Mouse (Mus musculus) urinary bladder, adult 2 months (tissue): ENCODE results near the gene Spo11. TPM values are rescaled to one million over a fixed set of nuclear protein-coding genes. Genes with fewer than 3 reads are reported as not detected.

Experiments
- DNase-seq: peaks from one replicate; pipeline ENCODE4 v3.0.0; 2022; ENCODE audit warnings: low spot score
- polyA plus RNA-seq: library from polyadenylated mRNA; depleted of rRNA; stranded (reverse); fragments of >200 nt; gene quantifications from 2 replicates; pipeline ENCODE4 v1.2.3, GENCODE M21; 2012

Spo11 gene
- polyA plus RNA-seq, 1 experiment, result 0.61 TPM

DNA sequence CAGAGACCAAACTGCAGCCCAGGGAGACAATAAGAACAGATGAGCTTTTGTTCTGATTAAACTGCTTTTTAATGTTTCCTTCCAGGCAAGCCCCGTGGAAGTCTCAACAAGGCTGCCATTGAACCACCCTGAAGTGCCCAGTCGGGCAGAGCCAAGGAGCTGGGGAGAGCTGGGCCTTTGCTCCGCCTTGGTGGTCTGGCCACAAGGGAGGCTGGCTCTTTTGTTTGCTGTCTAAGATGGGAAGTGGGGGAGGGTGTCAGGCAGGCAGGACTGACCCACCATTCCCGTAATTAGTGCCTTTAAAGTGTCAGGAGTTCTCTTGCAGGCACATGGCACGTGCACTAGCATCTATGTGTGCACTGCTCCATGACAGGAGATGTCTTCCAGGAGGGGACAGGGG is 18.9 kb upstream of the Spo11 start:
- DNase-seq, result no peak

DNA sequence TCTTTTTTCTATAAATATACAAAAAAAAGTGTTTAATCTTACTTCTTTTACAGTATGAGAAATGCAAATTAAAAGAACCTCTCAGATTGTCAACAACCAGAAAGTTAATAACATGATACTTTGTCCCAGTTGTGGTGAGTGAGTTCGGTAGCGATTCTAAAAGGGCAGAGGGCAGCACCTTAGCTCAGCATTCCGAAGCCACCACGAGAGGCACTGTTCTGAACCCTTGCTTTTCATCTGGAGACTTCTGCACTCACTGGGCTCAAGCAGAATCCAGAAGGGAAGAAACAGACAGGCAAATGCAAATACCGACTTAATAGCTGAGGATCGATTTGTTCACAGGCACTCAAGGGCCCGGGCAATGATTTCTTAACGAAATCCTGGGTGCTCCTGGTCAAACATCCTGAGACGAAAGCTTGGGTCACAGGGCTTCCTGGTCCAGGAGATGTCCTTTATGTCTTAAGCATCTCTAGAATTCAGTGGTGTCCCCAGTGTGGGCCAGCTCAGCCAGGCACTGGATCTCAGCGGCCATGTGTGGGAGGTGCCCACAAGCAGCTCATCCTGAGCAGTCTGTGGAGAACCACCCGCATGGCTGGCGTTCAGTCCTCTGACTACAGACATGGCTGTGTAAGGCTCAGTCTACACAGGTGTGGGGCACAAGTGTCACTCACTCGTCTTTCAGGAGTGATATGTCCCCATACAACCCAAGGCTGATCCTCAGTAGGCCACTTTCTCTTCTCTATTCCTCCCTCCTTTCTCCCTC is 18.3 kb upstream of the Spo11 start:
- DNase-seq, result no peak

DNA sequence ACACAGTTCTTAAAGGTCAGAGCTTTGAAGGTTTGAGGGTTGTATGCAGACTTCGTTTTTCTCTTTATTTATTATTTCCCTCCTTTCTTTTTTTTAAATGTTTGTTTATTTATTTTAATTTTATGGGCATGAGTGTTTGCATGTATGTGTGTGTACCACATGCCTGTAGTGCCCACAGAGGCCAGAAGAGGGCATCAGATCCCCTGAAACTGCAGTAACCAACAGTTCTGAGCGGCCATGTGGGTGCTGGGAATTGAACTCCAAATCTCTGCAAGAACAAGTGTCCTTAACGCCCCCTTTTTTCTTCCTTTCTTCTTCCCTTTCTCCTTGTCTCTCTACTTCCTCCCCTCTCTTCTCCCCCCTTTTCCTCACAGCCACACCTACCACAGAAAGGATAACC is 17.1 kb upstream of the Spo11 start:
- no peak for DNase-seq

DNA sequence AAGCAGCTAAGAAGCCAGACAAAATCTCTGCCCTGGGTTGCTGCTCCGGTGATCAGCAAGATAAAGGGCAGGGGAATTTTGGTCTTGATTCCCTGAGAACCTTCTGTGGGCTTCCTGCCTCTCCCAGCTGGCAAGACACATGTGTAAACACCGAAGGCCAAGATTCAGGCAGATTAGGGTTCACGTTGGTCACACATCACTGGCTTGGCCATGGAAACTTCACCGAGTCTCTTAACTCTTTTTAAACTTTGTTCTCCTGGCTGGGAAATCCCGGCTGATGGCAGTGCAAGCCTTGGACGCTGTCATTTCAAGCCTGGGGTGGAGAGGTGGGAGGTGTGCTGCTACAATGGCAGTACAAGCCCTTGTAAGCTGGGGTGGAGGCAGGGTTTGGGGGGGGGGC is 16.3 kb upstream of the Spo11 start:
- DNase-seq, result no peak

DNA sequence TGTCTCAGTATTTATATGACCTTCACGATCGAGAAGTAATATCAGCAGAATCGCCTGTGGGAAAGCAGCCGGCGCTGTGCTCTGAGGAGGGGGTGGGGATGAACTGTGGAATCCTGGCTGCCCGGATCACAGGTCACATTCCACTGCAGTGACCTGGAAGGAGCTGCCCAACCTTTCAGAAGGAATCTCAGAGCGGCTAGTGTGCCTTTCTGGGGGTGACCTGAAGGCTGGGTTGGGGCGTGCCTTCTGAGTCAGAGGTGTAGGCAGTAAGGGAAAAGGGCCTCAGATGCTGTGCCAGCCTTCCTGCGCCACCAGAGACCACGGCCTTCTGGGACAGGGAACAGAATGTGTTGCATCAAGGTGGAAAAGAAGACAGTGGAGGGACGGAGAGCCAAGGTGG is 12.3 kb upstream of the Spo11 start:
- DNase-seq, result no peak

DNA sequence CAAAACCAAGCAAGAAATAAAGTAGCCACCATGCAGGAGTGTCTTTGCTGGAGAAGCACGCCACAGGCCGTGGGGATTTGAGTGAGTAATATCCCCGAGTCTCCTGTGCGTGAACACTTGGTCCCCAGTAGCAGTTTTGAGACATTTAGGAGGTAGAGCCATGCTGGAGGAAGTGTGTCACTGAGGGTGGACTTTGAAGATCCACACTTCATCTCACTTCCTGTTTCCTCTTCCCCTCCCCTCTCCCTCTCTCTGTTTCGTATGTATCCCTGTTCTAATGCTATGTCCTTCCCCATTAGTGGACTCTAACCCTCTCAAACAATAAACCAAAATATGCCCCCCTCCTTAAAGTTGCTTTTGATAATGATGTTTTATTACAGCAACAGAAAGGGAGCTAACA is 11.0 kb upstream of the Spo11 start:
- no peak for DNase-seq

DNA sequence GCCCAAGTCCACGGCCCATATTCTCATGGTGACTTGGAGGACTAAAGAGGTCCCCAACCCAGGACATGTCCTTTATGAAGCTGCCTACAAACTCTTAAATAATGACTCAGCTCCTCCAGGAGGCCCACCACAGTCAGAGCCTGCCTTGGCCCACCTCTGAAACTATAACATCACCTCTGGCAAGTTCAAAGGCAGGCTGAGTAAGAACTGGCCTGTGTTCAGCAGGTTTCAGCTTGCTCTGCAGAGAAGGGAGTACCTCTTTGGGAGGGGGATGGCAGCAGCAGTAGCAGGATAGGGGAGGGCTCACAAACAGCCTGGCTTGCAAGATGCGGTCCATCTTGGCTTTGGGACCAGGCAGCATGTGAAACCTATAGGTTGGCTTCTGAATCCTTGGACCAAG is 5.6 kb upstream of the Spo11 start:
- no peak for DNase-seq

DNA sequence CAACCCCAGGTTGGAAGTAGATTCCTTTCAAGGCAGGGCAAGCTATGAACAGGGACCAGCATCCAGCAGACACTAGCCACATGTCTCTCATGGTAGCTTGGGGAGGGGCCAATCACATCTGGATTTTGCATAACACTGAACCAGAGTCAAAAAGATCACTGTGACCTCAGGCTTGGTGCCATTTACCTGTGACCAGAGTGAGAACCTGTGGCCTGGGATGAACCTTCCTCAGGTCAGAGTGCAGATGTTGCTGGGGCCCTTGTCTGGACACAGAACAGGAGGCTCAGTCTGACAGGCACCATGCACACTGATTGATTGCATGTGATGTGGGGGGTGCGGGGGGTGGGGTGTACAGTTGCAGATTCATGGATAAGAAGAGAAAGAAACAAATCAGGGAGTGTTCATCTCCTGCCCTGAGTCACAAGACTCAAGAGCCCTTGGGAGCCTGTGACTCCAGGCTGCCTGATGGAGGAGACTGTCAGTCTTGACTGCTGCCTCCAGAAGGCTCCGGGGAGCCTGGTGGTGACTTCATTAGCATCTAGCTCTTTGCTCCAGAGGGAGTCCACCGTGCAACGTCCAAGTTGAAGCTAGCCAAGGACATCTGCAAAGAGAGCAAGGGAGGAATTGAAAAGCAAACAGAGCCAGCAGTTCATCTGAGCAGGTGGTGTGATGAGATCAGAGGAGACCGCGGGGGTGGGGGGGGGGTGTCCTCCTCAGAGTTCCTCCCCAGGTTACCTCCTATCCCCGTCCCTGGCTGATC is 3.5 kb upstream of the Spo11 start:
- no peak for DNase-seq

DNA sequence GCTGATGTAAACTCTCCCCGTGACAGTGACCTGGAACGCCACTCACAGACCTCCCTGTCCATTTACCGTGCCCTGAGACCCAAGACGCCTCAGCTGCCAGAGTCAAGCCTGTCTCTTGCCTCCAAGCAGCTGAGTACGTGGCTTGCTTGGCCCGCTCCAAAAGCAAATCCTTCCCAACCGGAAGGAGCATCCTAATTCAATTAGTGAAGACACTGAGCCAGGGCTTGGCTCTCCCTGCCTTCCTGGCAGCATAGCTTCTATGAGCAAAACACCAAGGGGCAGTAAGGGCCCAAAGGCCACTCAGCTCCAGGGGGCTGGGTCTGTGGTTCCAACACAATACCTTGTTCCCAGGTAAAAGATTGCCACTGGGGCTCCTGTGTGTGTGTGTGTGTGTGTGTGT is 2.8 kb upstream of the Spo11 start:
- DNase-seq, result no peak

DNA sequence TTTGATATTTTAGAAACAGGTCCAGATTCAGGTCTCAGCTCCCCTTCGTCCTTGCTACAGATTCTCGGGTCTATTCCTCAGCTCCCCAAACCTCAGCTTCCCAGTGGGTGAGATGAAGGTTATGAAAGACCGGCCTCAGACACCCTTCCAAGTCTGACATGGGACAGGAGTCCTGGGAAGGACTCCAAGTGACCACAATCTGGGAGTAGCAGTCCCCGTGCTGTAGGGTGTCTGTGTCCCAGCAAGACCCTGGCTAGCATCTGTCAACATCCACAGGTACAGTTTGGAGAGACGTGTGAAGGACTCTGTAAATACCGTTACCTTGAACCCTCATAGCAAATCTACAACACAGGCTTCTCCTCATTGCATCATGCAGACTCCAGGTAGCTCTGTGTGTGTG is 2.3 kb upstream of the Spo11 start:
- DNase-seq, result no peak

DNA sequence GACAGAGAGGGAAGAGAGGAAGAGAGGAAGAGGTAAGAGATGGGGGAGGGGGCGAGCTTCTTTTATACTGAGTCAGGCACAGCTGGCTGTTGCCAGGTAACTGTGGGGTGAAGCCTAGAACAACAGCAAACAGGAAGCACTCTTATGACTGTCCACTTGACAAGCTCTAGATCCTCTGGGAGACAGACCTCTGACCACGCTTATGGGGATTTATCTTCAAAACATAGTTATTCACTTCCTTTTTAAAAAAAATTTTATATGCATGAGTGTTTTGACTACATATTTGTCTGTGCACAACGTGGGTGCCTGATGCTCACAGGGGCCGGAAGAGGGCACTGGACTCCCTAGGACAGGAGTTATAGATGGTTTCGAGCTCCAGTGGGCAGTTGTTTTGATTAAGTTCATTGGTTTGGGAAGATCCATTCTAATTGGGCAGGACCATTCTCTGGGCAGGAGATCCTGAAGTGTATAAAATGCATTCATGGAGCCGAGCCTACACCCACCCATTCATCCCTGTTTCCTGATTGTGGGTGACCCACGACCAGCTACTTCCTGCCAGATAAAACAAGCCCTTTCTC is 750 bp upstream of the Spo11 start:
- no peak for DNase-seq

DNA sequence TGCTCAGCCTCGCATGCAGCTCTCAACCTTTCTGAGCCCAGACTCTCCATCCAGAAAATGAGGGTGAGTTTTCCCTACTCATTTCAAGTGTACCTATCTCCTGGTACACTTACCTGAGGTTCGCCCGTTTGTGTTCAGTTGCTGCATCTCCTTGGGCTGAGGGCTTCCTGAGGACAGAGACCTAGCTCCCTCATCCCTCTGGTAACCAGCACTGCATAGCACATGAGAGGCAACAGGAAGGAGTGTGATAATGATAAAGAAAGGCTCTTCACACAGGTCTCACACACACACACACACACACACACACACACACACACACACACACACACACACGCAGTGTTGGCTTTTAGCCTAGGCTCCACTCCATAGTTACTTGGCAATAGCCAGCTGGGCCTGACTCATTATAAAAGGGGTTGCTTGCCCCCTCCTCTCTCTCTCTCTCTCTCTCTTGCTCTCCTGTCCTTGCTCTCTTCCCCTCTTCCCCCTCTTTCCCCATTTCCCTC is 682 bp downstream of the Spo11 start:
- DNase-seq, result no peak

DNA sequence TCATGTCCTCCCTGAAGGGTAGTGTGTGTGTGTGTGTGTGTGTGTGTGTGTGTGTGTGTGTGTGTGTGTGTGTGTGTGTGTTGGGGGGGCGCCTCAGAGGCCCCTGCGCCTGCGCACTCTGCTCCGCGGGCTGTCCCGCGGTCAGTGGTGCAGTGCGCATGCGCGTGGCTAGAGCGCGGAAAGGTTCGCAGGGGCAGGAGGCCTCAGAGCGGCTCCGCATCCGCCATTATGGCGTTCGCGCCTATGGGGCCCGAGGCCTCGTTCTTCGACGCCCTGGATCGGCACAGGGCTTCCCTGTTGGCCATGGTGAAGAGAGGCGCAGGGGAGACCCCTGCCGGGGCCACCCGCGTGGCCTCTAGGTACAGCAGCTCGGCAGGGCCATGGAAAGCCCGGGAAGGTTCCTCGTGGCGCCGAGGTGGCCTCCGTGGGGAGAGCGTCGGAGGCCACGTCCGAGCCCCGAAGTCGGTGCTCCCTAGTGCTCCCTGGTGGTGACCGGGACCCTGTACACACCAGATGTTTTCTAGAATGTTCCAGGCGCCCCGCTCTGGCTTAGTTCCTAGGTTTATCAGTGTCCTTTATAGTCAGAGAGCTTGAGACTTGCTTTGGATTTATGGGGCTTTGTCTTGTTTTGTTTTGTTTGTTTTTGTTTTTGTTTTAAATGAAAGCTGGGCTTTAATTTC is 2.3 kb downstream of the Spo11 start:
- DNase-seq, result no peak

DNA sequence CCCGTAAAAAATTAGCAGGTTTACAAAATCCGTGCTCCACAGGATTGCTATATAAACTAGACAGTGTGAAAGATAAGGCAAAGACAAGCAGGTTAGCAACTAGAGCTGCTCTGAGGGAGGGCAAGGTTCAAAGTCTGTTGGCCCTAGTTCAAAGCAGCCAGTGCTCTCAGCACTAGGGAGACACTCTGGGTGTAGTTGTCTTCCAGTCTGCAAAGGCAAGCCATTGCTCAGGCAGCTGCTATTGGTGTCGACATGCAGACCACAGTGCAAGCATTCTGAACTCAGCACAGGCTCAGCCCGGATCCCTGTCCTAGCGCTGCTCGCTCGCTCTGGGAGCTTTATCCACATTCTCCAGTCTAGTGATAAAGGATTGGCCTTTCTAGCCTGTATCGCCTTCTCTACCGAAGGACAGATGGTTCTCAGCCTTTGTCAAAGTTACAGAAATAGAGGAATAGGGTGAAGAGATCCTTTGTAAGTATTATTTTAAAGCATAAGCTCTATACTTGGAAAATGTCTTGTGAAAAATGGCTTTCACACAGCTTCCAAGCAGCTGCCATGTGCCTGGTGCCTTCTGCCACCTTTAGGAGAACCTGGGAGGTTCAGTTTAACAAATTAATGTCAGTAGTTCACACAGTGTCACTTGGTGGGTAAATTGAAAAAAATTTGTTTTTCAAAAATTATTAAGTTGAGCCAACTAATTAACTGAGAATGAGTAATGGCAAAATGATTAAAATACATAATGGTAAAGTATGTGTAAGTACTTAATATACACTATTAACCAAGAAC is 5.5 kb downstream of the Spo11 start:
- no peak for DNase-seq

DNA sequence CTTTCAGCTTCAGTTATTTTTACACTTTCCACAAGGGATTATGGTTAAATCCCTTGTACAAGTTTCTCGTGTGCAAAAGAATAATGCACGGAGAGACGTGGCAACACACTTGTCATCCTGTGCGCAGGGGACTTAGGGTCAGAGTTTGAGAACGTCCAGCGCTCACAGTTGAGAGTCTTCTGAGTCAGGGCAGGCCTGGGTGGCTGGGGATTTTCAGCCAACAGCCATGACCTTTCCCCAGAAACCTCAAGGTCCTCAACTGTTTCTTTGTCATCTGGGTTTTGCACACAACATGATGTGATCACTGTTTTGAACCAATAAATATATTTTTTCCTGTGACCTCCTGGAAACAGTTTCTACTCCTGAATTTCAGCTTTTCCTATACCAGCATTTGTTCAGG is 12.7 kb downstream of the Spo11 start:
- DNase-seq, result no peak

DNA sequence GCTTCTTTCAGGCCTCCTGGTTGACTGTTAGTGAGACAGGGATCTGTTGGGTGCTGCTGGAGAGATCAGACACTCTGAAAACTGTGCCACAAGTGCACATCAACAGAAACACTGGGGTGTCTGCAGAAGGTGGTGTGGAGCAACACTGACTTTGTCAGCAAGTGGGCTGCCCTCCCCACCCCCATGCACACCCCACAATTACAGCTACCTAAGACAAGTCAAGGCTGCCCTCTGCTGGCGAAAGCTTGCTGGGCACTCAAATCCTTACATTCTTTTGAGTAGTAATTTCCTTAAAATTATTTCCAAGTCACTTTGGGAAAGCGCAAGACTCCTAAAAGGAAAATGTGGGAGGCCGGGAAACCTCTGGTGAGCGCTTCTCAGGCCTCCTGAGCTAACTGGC is 18.7 kb downstream of the Spo11 start:
- peak; percentile 57 for DNase-seq

DNA sequence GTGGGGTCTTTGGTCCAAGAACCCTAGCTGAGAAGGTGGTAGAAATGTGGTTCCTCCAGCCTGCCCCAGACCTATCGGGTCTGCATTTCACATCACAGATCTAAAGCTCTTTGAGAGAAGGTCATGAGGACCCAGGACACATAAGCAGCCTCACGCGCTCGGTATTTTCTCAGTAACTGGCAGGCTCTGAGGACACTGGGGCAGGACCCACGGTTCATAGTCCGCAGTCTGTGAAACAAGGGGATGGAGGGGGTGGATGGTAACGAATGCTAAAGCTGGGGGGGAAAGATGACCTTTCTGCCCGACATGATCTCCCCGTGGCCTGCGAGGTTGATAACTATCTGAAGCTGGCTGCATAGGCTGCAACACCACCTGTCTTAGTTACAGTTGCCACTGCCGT is 20.2 kb downstream of the Spo11 start:
- DNase-seq, result no peak

DNA sequence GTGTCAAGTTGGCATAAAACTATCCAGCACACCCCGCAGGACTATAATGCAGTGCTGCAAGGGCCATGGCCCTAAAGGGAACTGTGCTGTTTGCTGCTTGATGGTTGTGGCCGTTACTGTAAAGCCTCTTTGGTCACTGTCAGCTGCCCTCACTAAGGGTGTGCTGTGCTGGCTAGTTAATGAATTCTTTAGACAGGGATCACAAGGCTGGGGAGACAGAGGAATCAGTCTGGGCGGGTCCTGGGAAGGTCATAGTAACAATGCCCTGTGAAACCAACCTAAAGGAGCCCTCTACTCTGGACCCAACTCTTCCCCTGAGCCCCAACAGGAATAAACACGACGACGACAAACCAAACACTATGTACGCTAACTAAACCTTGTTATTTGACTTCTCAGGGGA is 21.0 kb downstream of the Spo11 start:
- no peak for DNase-seq

DNA sequence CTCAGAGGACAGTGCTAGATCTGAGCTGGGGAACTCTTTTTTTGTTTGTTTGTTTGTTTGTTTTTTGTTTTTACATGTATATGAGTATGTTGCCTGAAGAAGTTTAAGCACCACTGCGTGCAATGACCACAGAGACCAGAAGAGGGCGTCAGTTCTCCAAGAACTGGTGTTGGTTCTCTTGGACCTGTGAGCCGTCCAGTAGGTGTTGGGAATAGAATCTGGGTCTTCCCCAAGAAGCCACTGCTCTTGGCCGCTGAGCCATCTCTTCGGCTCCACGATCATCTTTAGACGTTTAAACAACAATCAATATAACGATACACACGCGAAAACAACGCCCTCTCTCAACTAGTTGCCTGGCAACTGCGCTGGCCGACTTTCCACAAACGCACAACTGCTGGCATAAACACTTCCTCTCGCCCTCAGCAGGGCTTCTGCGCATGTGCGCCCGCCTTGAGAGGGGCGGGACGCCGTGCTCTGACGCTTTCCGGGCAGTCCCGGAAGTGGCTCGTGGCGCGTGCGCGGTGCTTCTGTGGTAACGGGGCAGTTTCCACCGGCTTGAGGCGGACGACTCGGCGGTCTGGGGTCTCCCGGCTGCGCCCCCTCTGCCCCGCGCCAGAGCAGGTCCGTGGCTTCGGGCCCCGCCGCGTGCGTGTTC is 22.3 kb downstream of the Spo11 start, which contains the start of gene Rae1:
Gene Rae1 (plus strand): TSS at position 488 of the 655 bp plus-strand sequence.
- peak; percentile 99 for DNase-seq

DNA sequence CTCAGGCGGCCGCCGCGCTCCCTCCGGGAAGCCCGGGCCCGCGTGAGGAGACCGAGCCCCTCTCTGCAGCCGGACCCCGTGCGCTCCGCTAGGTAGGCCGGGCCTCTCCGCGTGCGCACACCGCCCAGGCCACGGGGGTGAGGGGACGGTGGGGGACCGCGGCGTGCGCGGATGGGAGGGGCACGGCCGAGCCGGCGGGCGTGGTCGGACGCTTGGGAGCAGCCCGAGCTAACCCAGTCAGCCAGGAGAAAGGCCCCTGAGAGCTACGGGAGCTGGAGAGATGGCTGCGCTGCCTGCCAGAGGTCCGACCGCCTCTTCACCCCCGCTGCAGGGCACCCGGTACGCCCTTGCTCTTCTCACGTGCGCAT is 22.8 kb downstream of the Spo11 start:
- DNase-seq, result no peak

DNA sequence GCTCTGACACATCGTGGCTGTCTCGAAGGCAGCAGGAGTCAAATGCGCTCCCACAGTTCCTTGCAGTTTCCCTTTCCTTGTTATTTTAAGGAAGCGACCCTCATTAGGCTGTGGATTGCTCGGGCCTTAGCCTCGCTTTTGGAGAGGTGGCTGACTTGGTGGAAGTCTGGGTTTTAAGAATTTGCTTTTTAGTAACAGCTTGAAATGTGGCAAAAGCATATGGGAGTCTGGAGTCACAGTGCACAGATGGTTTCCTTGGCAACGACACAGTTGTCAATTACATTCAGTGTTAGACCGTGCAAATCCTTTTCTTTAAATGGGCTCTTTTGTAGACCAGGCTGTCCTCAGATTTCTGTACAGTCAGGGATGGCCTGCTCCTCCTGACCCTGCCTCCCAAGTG is 23.4 kb downstream of the Spo11 start:
- DNase-seq, result no peak
